Mouse (Mus musculus): ENCODE measurements around the gene Ano4.

- TF ChIP-seq CTCF (conservative IDR thresholded peaks at IDR 0.05; ENCODE audit: low read length): no peak; the same call in 1 of the 2 replicates
- TF ChIP-seq NANOG (IDR thresholded peaks at IDR 0.05; ENCODE audit: borderline replicate concordance, low read length): no peak
Measured at GRCm38 (mm10) chr10:89222284-89222989, 122.1 kb downstream of the Ano4 start.
